Mouse (Mus musculus): ENCODE measurements around the gene Stmn3.

The Stmn3 gene

GRCm38 (mm10) chr2:181286629-181287337, 27.5 kb downstream of the Stmn3 start:
- DNase-seq (ENCODE audit: low spot score in 2 of 2), result no peak

GRCm38 (mm10) chr2:181279968-181280367, 34.3 kb downstream of the Stmn3 start:
- no peak for DNase-seq (ENCODE audit: low spot score in 2 of 2)

GRCm38 (mm10) chr2:181277866-181278265, 36.4 kb downstream of the Stmn3 start:
- DNase-seq (ENCODE audit: low spot score in 2 of 2), result no peak

- DNase-seq (ENCODE audit: low spot score in 2 of 2), result no peak
Measured at GRCm38 (mm10) chr2:181276766-181277165, 37.5 kb downstream of the Stmn3 start.

- no peak for DNase-seq (ENCODE audit: low spot score in 2 of 2)
Measured at GRCm38 (mm10) chr2:181274639-181275038, 39.7 kb downstream of the Stmn3 start.

- DNase-seq (ENCODE audit: low spot score in 2 of 2), result no peak
Measured at GRCm38 (mm10) chr2:181273829-181274228, 40.5 kb downstream of the Stmn3 start.

GRCm38 (mm10) chr2:181272092-181272491, 42.2 kb downstream of the Stmn3 start:
- DNase-seq (ENCODE audit: low spot score in 2 of 2), result no peak

- DNase-seq (ENCODE audit: low spot score in 2 of 2), result no peak
Measured at GRCm38 (mm10) chr2:181266839-181267238, 47.5 kb downstream of the Stmn3 start.
